Mouse (Mus musculus): ENCODE data around the gene Atp6v1b1. TPM values are rescaled to one million over a fixed set of nuclear protein-coding genes. Genes with fewer than 3 reads are reported as not detected.

Gene Atp6v1b1
- polyA plus RNA-seq (2012; fragmentation: generic; extraction: Trizol): not detected

- Histone ChIP-seq H3K4me3 (no peak within 1 kb of the TSS), H3ac (ENCODE audit: control insufficient read depth, insufficient read length) (no peak within 1 kb of the TSS), H3K27me3 (ENCODE audit: control insufficient read depth, insufficient read depth, insufficient read length) (peaks cover 56% of the 10 kb centered on the region), H3K4me2 (ENCODE audit: low read depth) (no peak within 1 kb of the TSS), H3K79me2 (ENCODE audit: control insufficient read depth, insufficient read depth) (no peaks in the 10 kb centered on the region), H3K36me3 (ENCODE audit: control insufficient read depth, insufficient read depth) (no peaks in the 10 kb centered on the region)
- TF ChIP-seq REST (IDR thresholded peaks at IDR 0.05; ENCODE audit: insufficient read depth, insufficient read length) (no peak), POLR2AphosphoS2 (IDR thresholded peaks at IDR 0.05; ENCODE audit: insufficient read length, low read depth) (no peak)
These were observed at the start of gene Atp6v1b1 for GRCm38 (mm10) chr6:83742761-83743160. Gene Atp6v1b1, plus strand, starts transcription at chr6:83742990.

GRCm38 (mm10) chr6:83693835-83694234 lies 49.0 kb upstream of the Atp6v1b1 start:
- H3K4me2 ChIP-seq (ENCODE audit: low read depth): no peak overlapping the region
- H3K79me2 ChIP-seq (ENCODE audit: control insufficient read depth, insufficient read depth): no peaks in the 10 kb centered on the region
- H3ac ChIP-seq (ENCODE audit: control insufficient read depth, insufficient read length): no peak overlapping the region
- TF ChIP-seq USF1 (IDR thresholded peaks at IDR 0.05; ENCODE audit: low read depth) (no peak), REST (IDR thresholded peaks at IDR 0.05; ENCODE audit: insufficient read depth, insufficient read length) (no peak), TCF12 (IDR thresholded peaks at IDR 0.05; ENCODE audit: insufficient read depth, poor library complexity, severe bottlenecking) (no peak), TCF3 (IDR thresholded peaks at IDR 0.05; ENCODE audit: insufficient read length, low read depth) (no peak), SRF (IDR thresholded peaks at IDR 0.05; ENCODE audit: control insufficient read depth, insufficient read length, low read depth) (no peak), MAX (IDR thresholded peaks at IDR 0.05; ENCODE audit: low read depth) (no peak), POLR2A (IDR thresholded peaks at IDR 0.05; ENCODE audit: insufficient read length, low read depth) (no peak), MYOG (IDR thresholded peaks at IDR 0.05; ENCODE audit: control insufficient read depth in 1 of 3, insufficient read depth in 1 of 3, insufficient read length in 2 of 3, low read depth in 2 of 3) (no peak), POLR2AphosphoS2 (IDR thresholded peaks at IDR 0.05; ENCODE audit: insufficient read length, low read depth) (no peak), E2F4 (IDR thresholded peaks at IDR 0.05; ENCODE audit: insufficient read depth) (no peak), MYOD1 (IDR thresholded peaks at IDR 0.05; ENCODE audit: control insufficient read depth in 1 of 3, insufficient read length in 2 of 3, low read depth in 2 of 3) (no peak), CEBPB (IDR thresholded peaks at IDR 0.05; ENCODE audit: insufficient read depth, poor library complexity, severe bottlenecking) (no peak)
- no peak overlapping the region for H3K4me3 ChIP-seq
- H3K36me3 ChIP-seq (ENCODE audit: control insufficient read depth, insufficient read depth): no peaks in the 10 kb centered on the region
- H3K27me3 ChIP-seq (ENCODE audit: control insufficient read depth, insufficient read depth, insufficient read length): peaks cover 68% of the 10 kb centered on the region

- H3K4me3 ChIP-seq: no peak overlapping the region
- TF ChIP-seq MAX (IDR thresholded peaks at IDR 0.05; ENCODE audit: low read depth) (no peak), POLR2AphosphoS2 (IDR thresholded peaks at IDR 0.05; ENCODE audit: insufficient read length, low read depth) (no peak), CEBPB (IDR thresholded peaks at IDR 0.05; ENCODE audit: insufficient read depth, poor library complexity, severe bottlenecking) (no peak), REST (IDR thresholded peaks at IDR 0.05; ENCODE audit: insufficient read depth, insufficient read length) (no peak), SRF (IDR thresholded peaks at IDR 0.05; ENCODE audit: control insufficient read depth, insufficient read length, low read depth) (no peak), MYOD1 (IDR thresholded peaks at IDR 0.05; ENCODE audit: control insufficient read depth in 1 of 3, insufficient read length in 2 of 3, low read depth in 2 of 3) (no peak), E2F4 (IDR thresholded peaks at IDR 0.05; ENCODE audit: insufficient read depth) (no peak), TCF12 (IDR thresholded peaks at IDR 0.05; ENCODE audit: insufficient read depth, poor library complexity, severe bottlenecking) (no peak), POLR2A (IDR thresholded peaks at IDR 0.05; ENCODE audit: insufficient read length, low read depth) (no peak), TCF3 (IDR thresholded peaks at IDR 0.05; ENCODE audit: insufficient read length, low read depth) (no peak), MYOG (IDR thresholded peaks at IDR 0.05; ENCODE audit: control insufficient read depth in 1 of 3, insufficient read depth in 1 of 3, insufficient read length in 2 of 3, low read depth in 2 of 3) (no peak), USF1 (IDR thresholded peaks at IDR 0.05; ENCODE audit: low read depth) (no peak)
- H3K79me2 ChIP-seq (ENCODE audit: control insufficient read depth, insufficient read depth): no peaks in the 10 kb centered on the region
- H3K27me3 ChIP-seq (ENCODE audit: control insufficient read depth, insufficient read depth, insufficient read length): peaks cover 75% of the 10 kb centered on the region
- H3K36me3 ChIP-seq (ENCODE audit: control insufficient read depth, insufficient read depth): no peaks in the 10 kb centered on the region
- H3ac ChIP-seq (ENCODE audit: control insufficient read depth, insufficient read length): no peak overlapping the region
- no peak overlapping the region for H3K4me2 ChIP-seq (ENCODE audit: low read depth)
These were observed 47.1 kb upstream of the Atp6v1b1 start for GRCm38 (mm10) chr6:83695731-83696130.

GRCm38 (mm10) chr6:83696684-83697083 lies 46.1 kb upstream of the Atp6v1b1 start:
- Histone ChIP-seq H3ac (ENCODE audit: control insufficient read depth, insufficient read length) (no peak overlapping the region), H3K36me3 (ENCODE audit: control insufficient read depth, insufficient read depth) (no peaks in the 10 kb centered on the region), H3K4me3 (no peak overlapping the region), H3K79me2 (ENCODE audit: control insufficient read depth, insufficient read depth) (no peaks in the 10 kb centered on the region), H3K4me2 (ENCODE audit: low read depth) (no peak overlapping the region), H3K27me3 (ENCODE audit: control insufficient read depth, insufficient read depth, insufficient read length) (peaks cover 73% of the 10 kb centered on the region)
- TF ChIP-seq TCF12 (IDR thresholded peaks at IDR 0.05; ENCODE audit: insufficient read depth, poor library complexity, severe bottlenecking): no peak
- no peak for TF ChIP-seq CEBPB (IDR thresholded peaks at IDR 0.05; ENCODE audit: insufficient read depth, poor library complexity, severe bottlenecking)
- TF ChIP-seq TCF3 (IDR thresholded peaks at IDR 0.05; ENCODE audit: insufficient read length, low read depth): no peak
- TF ChIP-seq REST (IDR thresholded peaks at IDR 0.05; ENCODE audit: insufficient read depth, insufficient read length): no peak
- no peak for TF ChIP-seq USF1 (IDR thresholded peaks at IDR 0.05; ENCODE audit: low read depth)
- TF ChIP-seq MAX (IDR thresholded peaks at IDR 0.05; ENCODE audit: low read depth): no peak
- no peak for TF ChIP-seq SRF (IDR thresholded peaks at IDR 0.05; ENCODE audit: control insufficient read depth, insufficient read length, low read depth)
- no peak for TF ChIP-seq POLR2AphosphoS2 (IDR thresholded peaks at IDR 0.05; ENCODE audit: insufficient read length, low read depth)
- no peak for TF ChIP-seq POLR2A (IDR thresholded peaks at IDR 0.05; ENCODE audit: insufficient read length, low read depth)
- TF ChIP-seq E2F4 (IDR thresholded peaks at IDR 0.05; ENCODE audit: insufficient read depth): no peak
- TF ChIP-seq MYOD1 (IDR thresholded peaks at IDR 0.05; ENCODE audit: control insufficient read depth in 1 of 3, insufficient read length in 2 of 3, low read depth in 2 of 3): no peak
- no peak for TF ChIP-seq MYOG (IDR thresholded peaks at IDR 0.05; ENCODE audit: control insufficient read depth in 1 of 3, insufficient read depth in 1 of 3, insufficient read length in 2 of 3, low read depth in 2 of 3)

- Histone ChIP-seq H3K36me3 (ENCODE audit: control insufficient read depth, insufficient read depth) (no peaks in the 10 kb centered on the region), H3ac (ENCODE audit: control insufficient read depth, insufficient read length) (no peak overlapping the region), H3K27me3 (ENCODE audit: control insufficient read depth, insufficient read depth, insufficient read length) (peaks cover 73% of the 10 kb centered on the region), H3K4me3 (no peak overlapping the region), H3K4me2 (ENCODE audit: low read depth) (no peak overlapping the region), H3K79me2 (ENCODE audit: control insufficient read depth, insufficient read depth) (no peaks in the 10 kb centered on the region)
- TF ChIP-seq MYOD1 (IDR thresholded peaks at IDR 0.05; ENCODE audit: control insufficient read depth in 1 of 3, insufficient read length in 2 of 3, low read depth in 2 of 3) (no peak), TCF3 (IDR thresholded peaks at IDR 0.05; ENCODE audit: insufficient read length, low read depth) (no peak), POLR2AphosphoS2 (IDR thresholded peaks at IDR 0.05; ENCODE audit: insufficient read length, low read depth) (no peak), MAX (IDR thresholded peaks at IDR 0.05; ENCODE audit: low read depth) (no peak), SRF (IDR thresholded peaks at IDR 0.05; ENCODE audit: control insufficient read depth, insufficient read length, low read depth) (no peak), TCF12 (IDR thresholded peaks at IDR 0.05; ENCODE audit: insufficient read depth, poor library complexity, severe bottlenecking) (no peak), REST (IDR thresholded peaks at IDR 0.05; ENCODE audit: insufficient read depth, insufficient read length) (no peak), CEBPB (IDR thresholded peaks at IDR 0.05; ENCODE audit: insufficient read depth, poor library complexity, severe bottlenecking) (no peak), E2F4 (IDR thresholded peaks at IDR 0.05; ENCODE audit: insufficient read depth) (no peak), POLR2A (IDR thresholded peaks at IDR 0.05; ENCODE audit: insufficient read length, low read depth) (no peak), MYOG (IDR thresholded peaks at IDR 0.05; ENCODE audit: control insufficient read depth in 1 of 3, insufficient read depth in 1 of 3, insufficient read length in 2 of 3, low read depth in 2 of 3) (no peak), USF1 (IDR thresholded peaks at IDR 0.05; ENCODE audit: low read depth) (no peak)
These were observed 44.9 kb upstream of the Atp6v1b1 start for GRCm38 (mm10) chr6:83697932-83698331.
